Mouse (Mus musculus) intestine, postnatal 0 days (tissue): ENCODE results near the gene Terf2ip. TPM values are rescaled to one million over a fixed set of nuclear protein-coding genes. Genes with fewer than 3 reads are reported as not detected.

Source experiments
- ATAC-seq: fragments of 200-750 bp; cut with Nextera tagmentation; 2 replicates; pipeline ENCODE4 v1.8.0; 2017; ENCODE audit warnings: mild to moderate bottlenecking, moderate TSS enrichment, moderate library complexity
- H3K27ac ChIP-seq: fragments of 300-500 bp; sonication (generic); 2 replicates; pipeline ENCODE4 v1.5.1; 2014; ENCODE audit warnings: mild to moderate bottlenecking, low read depth, low read length, moderate library complexity
- H3K27me3 ChIP-seq: fragments of 300-500 bp; sonication (generic); replicated peaks from 2 replicates; pipeline ENCODE4 v1.6.1; 2014; ENCODE audit warnings: low read length, mixed read lengths; ENCODE audit not compliant: control insufficient read depth, insufficient read depth
- H3K36me3 ChIP-seq: fragments of 300-500 bp; sonication (generic); 2 replicates; pipeline ENCODE4 v1.6.1; 2014; ENCODE audit warnings: mild to moderate bottlenecking, moderate library complexity; ENCODE audit not compliant: control insufficient read depth, insufficient read depth
- H3K4me1 ChIP-seq: fragments of 300-500 bp; sonication (generic); replicated peaks from 2 replicates; pipeline ENCODE4 v1.6.1; 2014; ENCODE audit warnings: antibody characterized with exemption, low read length, mixed read lengths; ENCODE audit not compliant: control insufficient read depth, insufficient read depth
- H3K4me2 ChIP-seq: fragments of 300-500 bp; sonication (generic); replicated peaks from 2 replicates; pipeline ENCODE4 v1.6.1; 2014; ENCODE audit warnings: low read depth, mild to moderate bottlenecking, moderate library complexity
- H3K4me3 ChIP-seq: fragments of 300-500 bp; sonication (generic); 2 replicates; pipeline ENCODE4 v1.5.1; 2014; ENCODE audit warnings: low read depth, low read length
- H3K9ac ChIP-seq: fragments of 300-500 bp; sonication (generic); 2 replicates; pipeline ENCODE4 v1.6.1; 2014; ENCODE audit warnings: mild to moderate bottlenecking, low read depth, low read length
- H3K9me3 ChIP-seq: fragments of 300-500 bp; sonication (generic); 2 replicates; pipeline ENCODE4 v1.6.1; 2016; ENCODE audit warnings: mixed run types; ENCODE audit not compliant: control insufficient read depth
- CTCF ChIP-seq: sonication (generic); IDR thresholded peaks from 2 replicates; pipeline ENCODE4 v1.5.1; 2016; ENCODE audit warnings: low read depth, mild to moderate bottlenecking, control low read depth, antibody characterized with exemption, moderate library complexity
- WGBS: fragments of 180-500 bp; shearing (Covaris S2); extraction: QIAGEN DNeasy Blood & Tissue Kit; methylation state at CpG from one replicate; pipeline ENCODE4 v1.1.7; 2014; 5-methylcytosine and 5-hydroxymethylcytosine counted together
- polyA plus RNA-seq: library from polyadenylated mRNA; unstranded; fragments of >200 nt; fragmentation: Nextera tagmentation; extraction: Ambion mirVana; gene quantifications from 2 replicates; pipeline ENCODE4 v1.2.1, GENCODE M21; 2015

Terf2ip gene
- polyA plus RNA-seq, 1 experiment from 2014 or later, result 10.1 TPM

DNA sequence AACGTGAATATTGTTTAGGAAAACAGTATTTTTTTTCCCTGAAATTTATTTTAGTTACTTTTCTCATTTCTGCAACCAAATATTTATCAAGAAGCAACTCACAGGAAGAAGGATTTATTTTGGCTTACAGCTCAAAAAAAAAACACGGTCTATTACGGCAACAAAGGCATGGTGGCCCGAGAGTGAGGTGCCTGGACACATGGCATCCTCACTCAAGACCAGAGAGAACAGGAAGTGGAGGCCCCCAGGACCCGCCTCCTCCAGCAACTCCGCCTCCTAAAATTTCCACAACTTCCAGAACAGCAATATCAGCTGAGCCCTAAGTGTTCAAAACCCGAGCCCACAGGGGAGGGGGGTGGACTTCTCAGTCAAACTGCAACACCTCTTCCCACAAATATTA lies 18.3 kb downstream of the Terf2ip start:
- Histone ChIP-seq H3K4me1 (no peaks in the 10 kb centered on the region), H3K27ac (no peak overlapping the region), H3K4me3 (no peak overlapping the region), H3K36me3 (no peaks in the 10 kb centered on the region), H3K4me2 (no peak overlapping the region), H3K9me3 (no peaks in the 10 kb centered on the region), H3K27me3 (no peaks in the 10 kb centered on the region), H3K9ac (no peak overlapping the region)
- WGBS, result 76% methylated on average over 7 of the region's 7 CpGs
- ATAC-seq, result no peak
- no peak for TF ChIP-seq CTCF

- H3K36me3 ChIP-seq, result no peaks in the 10 kb centered on the region
- ATAC-seq, result no peak
- no peak overlapping the region for H3K27ac ChIP-seq
- no peaks in the 10 kb centered on the region for H3K4me1 ChIP-seq
- H3K4me3 ChIP-seq, result no peak overlapping the region
- WGBS, result 51% methylated on average over 6 of the region's 6 CpGs
- TF ChIP-seq CTCF, result no peak
- H3K9ac ChIP-seq, result no peak overlapping the region
- no peak overlapping the region for H3K4me2 ChIP-seq
- H3K27me3 ChIP-seq, result no peaks in the 10 kb centered on the region
- no peaks in the 10 kb centered on the region for H3K9me3 ChIP-seq
Measured at GRCm38 (mm10) chr8:112030663-112031062, 19.5 kb downstream of the Terf2ip start.

- H3K4me2 ChIP-seq, result no peak overlapping the region
- no peak overlapping the region for H3K4me3 ChIP-seq
- H3K27ac ChIP-seq, result no peak overlapping the region
- TF ChIP-seq CTCF, result no peak
- no peak for ATAC-seq
- H3K4me1 ChIP-seq, result no peaks in the 10 kb centered on the region
- no peaks in the 10 kb centered on the region for H3K36me3 ChIP-seq
- no peaks in the 10 kb centered on the region for H3K9me3 ChIP-seq
- no peaks in the 10 kb centered on the region for H3K27me3 ChIP-seq
- 52% methylated on average over 7 of the region's 7 CpGs for WGBS
- H3K9ac ChIP-seq, result no peak overlapping the region
Measured at GRCm38 (mm10) chr8:112033071-112033470, 21.9 kb downstream of the Terf2ip start.

DNA sequence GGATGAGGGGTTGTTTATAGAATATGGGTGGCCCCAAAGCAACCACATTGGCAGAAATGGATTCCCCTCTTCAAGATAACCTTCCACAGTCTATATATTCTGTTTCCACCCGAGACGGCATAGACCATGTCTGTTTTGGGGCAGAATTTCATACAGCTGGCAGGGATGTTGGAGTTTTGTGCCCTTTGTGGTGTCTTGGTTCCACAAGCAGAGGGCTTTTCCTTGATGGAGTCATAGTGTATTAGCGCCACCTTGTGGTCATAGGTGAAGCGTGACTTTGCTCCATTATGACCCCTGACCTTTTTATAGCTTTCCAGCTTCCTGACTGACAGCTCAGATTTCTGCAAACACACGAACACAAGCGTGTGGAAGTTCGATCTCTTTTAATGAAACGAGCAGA lies 23.4 kb downstream of the Terf2ip start:
- Histone ChIP-seq H3K27ac (no peak overlapping the region), H3K4me3 (no peak overlapping the region), H3K4me2 (no peak overlapping the region), H3K9ac (no peak overlapping the region), H3K27me3 (no peaks in the 10 kb centered on the region), H3K9me3 (no peaks in the 10 kb centered on the region), H3K36me3 (no peaks in the 10 kb centered on the region), H3K4me1 (no peaks in the 10 kb centered on the region)
- peak; percentile 89 for TF ChIP-seq CTCF
- peak; percentile 38; the same call in 1 of the 2 replicates for ATAC-seq
- WGBS, result 8% methylated on average over 8 of the region's 8 CpGs

DNA sequence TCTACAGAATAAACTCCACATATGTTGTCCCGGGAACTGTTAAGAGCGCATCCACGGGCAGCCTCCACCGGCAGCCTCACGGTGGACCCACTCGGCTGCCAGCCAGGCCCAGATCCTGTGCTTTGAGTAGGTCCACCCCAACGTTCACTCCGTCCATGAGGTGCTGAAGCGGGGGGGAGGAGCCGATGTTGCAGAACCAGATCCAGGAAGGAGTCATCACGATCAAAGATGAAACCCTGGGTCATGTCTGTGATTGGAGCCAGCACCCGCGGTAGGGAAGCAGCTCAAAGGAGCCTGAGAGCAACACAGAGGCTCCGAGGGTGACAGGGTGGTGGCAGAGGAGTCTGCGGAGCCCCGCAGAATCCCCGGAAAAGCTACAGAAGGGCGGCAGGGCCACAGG lies 26.3 kb downstream of the Terf2ip start:
- no peak overlapping the region for H3K4me2 ChIP-seq
- H3K27ac ChIP-seq, result no peak overlapping the region
- ATAC-seq, result no peak
- TF ChIP-seq CTCF, result no peak
- H3K4me3 ChIP-seq, result no peak overlapping the region
- 78% methylated on average over 18 of the region's 18 CpGs for WGBS
- no peaks in the 10 kb centered on the region for H3K27me3 ChIP-seq
- no peaks in the 10 kb centered on the region for H3K9me3 ChIP-seq
- H3K4me1 ChIP-seq, result no peaks in the 10 kb centered on the region
- no peak overlapping the region for H3K9ac ChIP-seq
- no peaks in the 10 kb centered on the region for H3K36me3 ChIP-seq

- H3K4me1 ChIP-seq, result no peaks in the 10 kb centered on the region
- H3K27ac ChIP-seq, result no peak overlapping the region
- no peak overlapping the region for H3K4me2 ChIP-seq
- no peak overlapping the region for H3K9ac ChIP-seq
- peak; percentile 36; the same call in 1 of the 2 replicates for TF ChIP-seq CTCF
- no peak for ATAC-seq
- H3K36me3 ChIP-seq, result no peaks in the 10 kb centered on the region
- WGBS, result 81% methylated on average over 5 of the region's 5 CpGs
- H3K27me3 ChIP-seq, result no peaks in the 10 kb centered on the region
- H3K4me3 ChIP-seq, result no peak overlapping the region
- no peaks in the 10 kb centered on the region for H3K9me3 ChIP-seq
Measured at GRCm38 (mm10) chr8:112045182-112045581, 34.0 kb downstream of the Terf2ip start.

- H3K9me3 ChIP-seq, result no peaks in the 10 kb centered on the region
- ATAC-seq, result no peak
- no peak overlapping the region for H3K27ac ChIP-seq
- 2% methylated on average over 7 of the region's 7 CpGs for WGBS
- no peaks in the 10 kb centered on the region for H3K27me3 ChIP-seq
- H3K4me3 ChIP-seq, result no peak overlapping the region
- no peak overlapping the region for H3K4me2 ChIP-seq
- no peaks in the 10 kb centered on the region for H3K36me3 ChIP-seq
- no peak overlapping the region for H3K9ac ChIP-seq
- TF ChIP-seq CTCF, result peak; percentile 93
- H3K4me1 ChIP-seq, result no peaks in the 10 kb centered on the region
Measured at GRCm38 (mm10) chr8:112045896-112046295, 34.7 kb downstream of the Terf2ip start.
